Mouse (Mus musculus) thymus, adult 2 months (tissue): ENCODE measurements around the gene Rffl.

Source experiments
- CTCF ChIP-seq: fragments of 200-500 bp; IDR thresholded peaks from 2 replicates; pipeline ENCODE4 v1.5.1; 2012; ENCODE audit warnings: mild to moderate bottlenecking, control low read depth, low read length, moderate library complexity, borderline replicate concordance; ENCODE audit not compliant: control insufficient read depth, poor library complexity, insufficient read depth; ENCODE audit errors: extremely low read depth
- POLR2A ChIP-seq: fragments of 200-500 bp; IDR thresholded peaks from 2 replicates; pipeline ENCODE4 v1.6.1; 2012; ENCODE audit warnings: mild to moderate bottlenecking, low read length, control low read depth, moderate library complexity; ENCODE audit not compliant: control insufficient read depth, poor library complexity, insufficient read depth; ENCODE audit errors: extremely low read depth

DNA sequence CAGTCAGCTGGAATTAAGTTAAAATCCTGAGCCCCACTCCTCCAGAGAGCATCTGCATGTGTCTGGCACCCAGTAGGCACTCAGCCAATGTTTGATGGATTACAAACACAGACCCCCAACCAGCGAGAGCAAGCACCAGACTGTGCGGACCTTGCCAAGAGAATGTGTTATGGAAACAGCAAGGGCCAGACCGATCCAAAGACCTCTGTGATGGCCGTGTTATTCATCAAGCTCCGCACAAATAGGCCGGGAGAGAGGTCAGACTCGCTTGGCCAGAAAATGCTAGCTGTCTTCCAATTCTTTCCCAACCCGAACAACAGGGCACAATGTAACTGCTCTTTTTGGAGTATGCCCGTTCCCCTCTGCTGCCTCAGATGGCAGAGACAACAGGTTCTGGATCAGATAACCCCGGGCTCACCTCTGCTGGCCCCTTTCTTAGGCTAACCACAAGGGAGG is 17.5 kb upstream of the Rffl start:
- TF ChIP-seq POLR2A (no peak), CTCF (no peak)
